Mouse (Mus musculus) liver, embryonic 14.5 days (tissue): ENCODE measurements at regions not wholly inside any gene's neighbourhood (a gene's known extent, or its start where the extent isn't known, plus 50 kb on each side); places are given as distances from the start of the nearest gene placed in this dataset.

Source experiments
- CTCF ChIP-seq: IDR thresholded peaks from 2 replicates; pipeline ENCODE4 v1.5.1; 2016; ENCODE audit warnings: antibody characterized with exemption, low read depth, control low read depth
- EP300 ChIP-seq: IDR thresholded peaks from 2 replicates; pipeline ENCODE4 v1.6.1; 2016; ENCODE audit warnings: antibody characterized with exemption, low read depth

DNA sequence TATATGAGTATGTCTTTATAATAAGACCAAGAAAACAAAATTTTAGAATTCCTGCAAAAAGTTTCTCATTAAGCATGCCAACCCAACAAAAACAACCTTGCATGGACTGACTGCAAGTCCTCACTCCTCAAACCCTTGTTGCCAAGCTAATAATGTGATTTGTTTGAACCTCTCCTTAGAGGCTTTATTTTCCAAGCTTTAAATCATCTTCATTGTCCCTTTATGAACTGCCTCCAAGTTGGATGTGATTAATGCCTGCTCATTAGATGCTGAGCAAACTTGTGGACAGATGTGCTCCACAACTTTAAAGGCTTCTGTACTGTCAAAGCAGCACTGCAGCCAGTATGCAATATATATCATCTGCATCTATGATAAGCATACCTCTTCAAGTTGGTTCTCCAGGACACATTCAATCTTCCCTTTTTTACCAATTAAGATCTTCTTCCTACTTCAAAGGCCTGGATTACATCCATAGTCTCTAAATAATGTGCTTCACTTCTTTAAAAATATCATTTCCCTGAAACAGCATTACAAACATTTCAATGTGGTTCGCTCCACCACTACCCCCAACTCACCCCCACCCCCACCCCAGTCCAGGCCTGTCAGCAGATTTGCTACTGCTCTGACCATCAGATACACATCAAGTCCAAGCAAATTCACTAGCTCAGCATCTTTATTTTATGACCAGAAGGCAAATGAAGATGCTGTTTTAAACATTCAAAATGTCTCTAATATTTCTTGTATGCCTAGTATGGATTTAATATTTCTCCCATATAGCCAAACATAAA lies 237.1 kb upstream of the Arx start:
- TF ChIP-seq CTCF (no peak), EP300 (no peak)
